Mouse (Mus musculus): ENCODE measurements around the gene Ctrl. TPM values are rescaled to one million over a fixed set of nuclear protein-coding genes. Genes with fewer than 3 reads are reported as not detected.

Gene Ctrl
- polyA plus RNA-seq, 1 experiment = 4,931 TPM

GRCm38 (mm10) chr8:105966692-105967311, 33.1 kb upstream of the Ctrl start:
- DNase-seq (ENCODE audit: low read depth in 1 of 2, low spot score in 2 of 2) = no peak

DNA sequence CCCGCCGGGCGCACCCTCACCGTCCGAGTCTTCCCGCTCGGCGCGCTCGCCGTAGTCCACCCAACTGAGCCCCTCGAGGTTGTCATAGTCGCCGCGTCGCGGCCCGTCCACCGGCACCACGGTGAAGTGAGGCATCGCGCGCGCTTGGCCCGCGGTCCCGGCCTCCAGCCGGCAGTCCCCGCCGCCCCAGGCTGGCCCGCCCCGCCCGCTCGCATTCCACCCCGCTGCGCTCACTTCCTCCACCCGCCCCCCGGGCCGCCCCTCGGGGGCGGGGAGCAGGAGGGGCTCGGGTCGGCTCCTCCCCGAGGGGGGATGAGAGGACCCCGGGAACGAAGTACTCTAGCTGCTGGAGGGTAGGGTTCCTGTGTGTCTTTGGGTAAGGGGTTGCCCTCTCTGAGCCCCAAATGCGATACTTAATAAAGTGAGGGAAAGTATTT, 32.3 kb upstream of the Ctrl start, which contains the start of gene Slc12a4:
Slc12a4 (minus strand) TSS at position 193 of the 437 bp plus-strand sequence.
- Histone ChIP-seq H3K36me3 (ENCODE audit: control insufficient read depth, insufficient read depth, low read length) (no peaks in the 10 kb centered on the region), H3K4me3 (ENCODE audit: extremely low read depth, insufficient read depth, insufficient read length) (peak within 1 kb of the TSS; percentile 78), H3K4me1 (ENCODE audit: control insufficient read depth, insufficient read depth, insufficient read length) (peaks cover 6% of the 10 kb centered on the region; the same call in 1 of the 2 replicates), H3K27ac (ENCODE audit: insufficient read depth, low read length) (peak within 1 kb of the TSS; percentile 52; the same call in 1 of the 2 replicates), H3K27me3 (ENCODE audit: control insufficient read depth, insufficient read depth, low read length) (no peaks in the 10 kb centered on the region)
- 2% methylated on average over 42 of the region's 47 CpGs for WGBS
- DNase-seq (ENCODE audit: low read depth in 1 of 2, low spot score in 2 of 2) = peak; percentile 41 to 70
- TF ChIP-seq POLR2A (IDR thresholded peaks at IDR 0.05; ENCODE audit: low read depth, low read length) (peak; percentile 39; the same call in 1 of the 2 replicates), CTCF (IDR thresholded peaks at IDR 0.05; ENCODE audit: extremely low read depth, insufficient read depth, insufficient read length, insufficient replicate concordance) (no peak)

More at GRCm38 (mm10) chr8:105966692-105967311, 33.1 kb upstream of the Ctrl start:
- H3K36me3 ChIP-seq (ENCODE audit: control insufficient read depth, insufficient read depth, low read length) = no peaks in the 10 kb centered on the region
- TF ChIP-seq CTCF (IDR thresholded peaks at IDR 0.05; ENCODE audit: extremely low read depth, insufficient read depth, insufficient read length, insufficient replicate concordance) = no peak
- TF ChIP-seq POLR2A (IDR thresholded peaks at IDR 0.05; ENCODE audit: low read depth, low read length) = no peak
- H3K4me1 ChIP-seq (ENCODE audit: control insufficient read depth, insufficient read depth, insufficient read length) = peaks cover 6% of the 10 kb centered on the region; the same call in 1 of the 2 replicates
- H3K27ac ChIP-seq (ENCODE audit: insufficient read depth, low read length) = no peak overlapping the region
- no peaks in the 10 kb centered on the region for H3K27me3 ChIP-seq (ENCODE audit: control insufficient read depth, insufficient read depth, low read length)
- peak overlapping the region; percentile 16 for H3K4me3 ChIP-seq (ENCODE audit: extremely low read depth, insufficient read depth, insufficient read length)
- WGBS = 23% methylated on average over 19 of the region's 19 CpGs

- TF ChIP-seq CTCF (IDR thresholded peaks at IDR 0.05; ENCODE audit: extremely low read depth, insufficient read depth, insufficient read length, insufficient replicate concordance) (no peak), POLR2A (IDR thresholded peaks at IDR 0.05; ENCODE audit: low read depth, low read length) (no peak)
- WGBS = 4% methylated on average over 40 of the region's 40 CpGs
- Histone ChIP-seq H3K4me3 (ENCODE audit: extremely low read depth, insufficient read depth, insufficient read length) (peak overlapping the region; percentile 78), H3K27ac (ENCODE audit: insufficient read depth, low read length) (peak overlapping the region; percentile 52; the same call in 1 of the 2 replicates), H3K27me3 (ENCODE audit: control insufficient read depth, insufficient read depth, low read length) (no peaks in the 10 kb centered on the region), H3K4me1 (ENCODE audit: control insufficient read depth, insufficient read depth, insufficient read length) (peaks cover 6% of the 10 kb centered on the region; the same call in 1 of the 2 replicates), H3K36me3 (ENCODE audit: control insufficient read depth, insufficient read depth, low read length) (no peaks in the 10 kb centered on the region)
- peak in 1 of 2 experiments; percentile 36 for DNase-seq (ENCODE audit: low read depth in 1 of 2, low spot score in 2 of 2)
These were observed 31.7 kb upstream of the Ctrl start for GRCm38 (mm10) chr8:105965266-105965904.

DNA sequence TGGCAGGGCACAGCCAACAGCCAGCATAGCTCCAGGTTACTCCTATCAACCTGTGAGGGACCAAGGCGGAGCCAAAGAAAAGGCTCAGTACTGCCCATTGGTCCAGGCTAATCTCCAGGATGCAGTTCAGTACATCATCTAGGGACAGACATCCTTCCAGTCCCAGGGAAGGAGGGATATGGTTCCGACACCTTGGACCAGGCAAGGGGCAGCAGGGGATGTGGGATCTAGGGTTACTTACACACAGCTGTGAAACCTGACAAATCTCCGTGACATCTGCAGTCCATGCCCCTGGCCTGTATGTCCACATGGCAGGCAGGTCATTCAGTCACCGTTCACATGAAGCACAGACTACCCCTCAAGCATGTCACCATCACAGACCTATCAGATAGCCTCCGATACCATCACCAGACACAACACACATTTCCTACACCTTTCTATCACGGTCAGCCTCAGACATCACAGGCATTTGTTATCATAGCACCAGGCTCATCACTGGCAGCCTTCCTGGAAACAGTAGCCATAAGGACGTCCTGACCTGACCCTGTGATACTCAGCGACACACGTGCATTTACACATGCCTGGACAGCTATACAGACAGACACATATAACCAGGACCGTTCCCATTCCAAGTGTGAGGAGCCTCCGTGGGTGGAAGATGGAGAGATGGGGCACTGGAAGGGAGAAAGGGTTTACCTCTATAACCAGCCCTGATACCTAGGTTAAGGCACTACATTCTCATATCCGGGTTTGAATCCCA, 31.0 kb upstream of the Ctrl start:
- no peak for DNase-seq (ENCODE audit: low read depth in 1 of 2, low spot score in 2 of 2)
- Histone ChIP-seq H3K27ac (ENCODE audit: insufficient read depth, low read length) (no peak overlapping the region), H3K36me3 (ENCODE audit: control insufficient read depth, insufficient read depth, low read length) (no peaks in the 10 kb centered on the region), H3K4me1 (ENCODE audit: control insufficient read depth, insufficient read depth, insufficient read length) (peaks cover 6% of the 10 kb centered on the region; the same call in 1 of the 2 replicates), H3K4me3 (ENCODE audit: extremely low read depth, insufficient read depth, insufficient read length) (peak overlapping the region; percentile 78; the same call in 1 of the 2 replicates), H3K27me3 (ENCODE audit: control insufficient read depth, insufficient read depth, low read length) (no peaks in the 10 kb centered on the region)
- 78% methylated on average over 12 of the region's 12 CpGs for WGBS
- TF ChIP-seq CTCF (IDR thresholded peaks at IDR 0.05; ENCODE audit: extremely low read depth, insufficient read depth, insufficient read length, insufficient replicate concordance) (no peak), POLR2A (IDR thresholded peaks at IDR 0.05; ENCODE audit: low read depth, low read length) (no peak)

GRCm38 (mm10) chr8:105961536-105961935, 27.9 kb upstream of the Ctrl start:
- DNase-seq (ENCODE audit: low read depth in 1 of 2, low spot score in 2 of 2) = no peak
- H3K27ac ChIP-seq (ENCODE audit: insufficient read depth, low read length) = no peak overlapping the region
- TF ChIP-seq CTCF (IDR thresholded peaks at IDR 0.05; ENCODE audit: extremely low read depth, insufficient read depth, insufficient read length, insufficient replicate concordance) = no peak

GRCm38 (mm10) chr8:105961101-105961500, 27.4 kb upstream of the Ctrl start:
- no peak for DNase-seq (ENCODE audit: low read depth in 1 of 2, low spot score in 2 of 2)
- Histone ChIP-seq H3K36me3 (ENCODE audit: control insufficient read depth, insufficient read depth, low read length) (no peaks in the 10 kb centered on the region), H3K27me3 (ENCODE audit: control insufficient read depth, insufficient read depth, low read length) (no peaks in the 10 kb centered on the region), H3K4me3 (ENCODE audit: extremely low read depth, insufficient read depth, insufficient read length) (no peak overlapping the region), H3K4me1 (ENCODE audit: control insufficient read depth, insufficient read depth, insufficient read length) (peaks cover 2% of the 10 kb centered on the region; the same call in 1 of the 2 replicates), H3K27ac (ENCODE audit: insufficient read depth, low read length) (no peak overlapping the region)
- TF ChIP-seq CTCF (IDR thresholded peaks at IDR 0.05; ENCODE audit: extremely low read depth, insufficient read depth, insufficient read length, insufficient replicate concordance) (no peak), POLR2A (IDR thresholded peaks at IDR 0.05; ENCODE audit: low read depth, low read length) (no peak)
- WGBS = 80% methylated on average over 14 of the region's 14 CpGs

More at GRCm38 (mm10) chr8:105961536-105961935, 27.9 kb upstream of the Ctrl start:
- no peaks in the 10 kb centered on the region for H3K36me3 ChIP-seq (ENCODE audit: control insufficient read depth, insufficient read depth, low read length)
- peaks cover 2% of the 10 kb centered on the region; the same call in 1 of the 2 replicates for H3K4me1 ChIP-seq (ENCODE audit: control insufficient read depth, insufficient read depth, insufficient read length)
- 82% methylated on average over 10 of the region's 10 CpGs for WGBS
- H3K27me3 ChIP-seq (ENCODE audit: control insufficient read depth, insufficient read depth, low read length) = no peaks in the 10 kb centered on the region
- no peak overlapping the region for H3K4me3 ChIP-seq (ENCODE audit: extremely low read depth, insufficient read depth, insufficient read length)
